Mouse (Mus musculus) layer of hippocampus, adult 9-11 months (tissue): ENCODE results near the gene Slc25a38.

ENCODE experiments used
- DNase-seq: peaks from one replicate; pipeline ENCODE4 v3.0.0; 2022

Slc25a38 gene

DNA sequence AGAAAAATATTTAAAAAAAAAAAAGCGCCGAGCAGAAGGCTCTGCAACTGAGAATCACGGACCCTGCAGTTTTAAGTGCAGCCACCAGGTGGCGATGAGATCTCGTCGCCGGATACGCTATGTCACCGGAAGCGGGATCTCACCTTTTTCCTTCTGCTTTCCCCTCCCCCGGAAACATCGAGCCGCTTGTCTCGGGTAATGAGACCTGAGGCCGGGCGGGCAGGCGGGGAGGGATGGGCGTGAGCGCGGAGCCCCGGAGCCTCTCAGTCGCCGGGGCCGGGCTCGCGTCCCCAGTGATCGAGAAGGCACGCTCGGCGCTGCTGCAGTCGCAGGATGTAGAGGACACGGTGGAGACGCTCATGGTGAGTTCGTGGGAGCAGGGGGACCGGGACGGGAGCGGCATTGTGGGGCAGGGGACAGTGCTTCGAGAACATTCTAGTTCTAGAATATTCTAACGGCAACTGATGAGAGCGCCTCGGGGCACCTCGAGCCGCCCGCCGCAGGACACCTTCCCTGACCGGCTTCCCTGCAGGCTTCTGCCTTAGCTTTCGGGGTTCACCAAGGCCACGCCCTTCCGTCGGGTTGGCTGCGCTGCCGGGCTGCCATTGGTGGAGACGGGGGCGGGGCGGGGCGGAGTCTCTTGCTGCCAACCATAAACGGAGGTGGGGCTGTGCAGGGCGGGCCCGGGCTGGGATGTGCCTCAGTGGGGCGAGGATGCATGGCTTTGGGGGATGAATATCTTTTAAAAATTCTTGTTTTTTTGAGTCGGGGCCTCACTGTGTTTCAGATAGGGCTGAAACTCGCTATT, at the start of gene Slc25a38:
TSS of gene Slc25a38 (plus strand) at position 164 of the 808 bp plus-strand sequence.
- peak; percentile 98 for DNase-seq

DNA sequence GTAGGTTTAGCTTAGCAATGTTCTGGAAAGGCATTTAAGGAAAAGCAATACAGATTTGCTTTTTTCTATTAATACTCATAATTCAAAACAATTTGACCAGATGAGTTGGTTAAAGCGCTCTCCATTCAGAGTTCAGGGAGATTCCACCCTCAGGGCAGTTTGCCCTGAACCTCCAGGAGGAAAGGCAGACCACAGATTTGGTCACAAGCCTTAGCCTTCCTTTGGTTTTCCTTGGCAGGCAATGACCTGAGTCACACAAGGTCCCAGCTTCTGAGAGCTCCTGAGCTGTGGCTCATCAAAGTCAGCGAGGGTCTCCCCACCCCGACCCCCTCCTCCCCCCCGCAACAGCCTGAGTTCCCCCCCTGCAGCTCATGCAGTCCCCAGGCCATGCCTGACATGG, 45.9 kb upstream of the Slc25a38 start:
- DNase-seq = no peak

DNA sequence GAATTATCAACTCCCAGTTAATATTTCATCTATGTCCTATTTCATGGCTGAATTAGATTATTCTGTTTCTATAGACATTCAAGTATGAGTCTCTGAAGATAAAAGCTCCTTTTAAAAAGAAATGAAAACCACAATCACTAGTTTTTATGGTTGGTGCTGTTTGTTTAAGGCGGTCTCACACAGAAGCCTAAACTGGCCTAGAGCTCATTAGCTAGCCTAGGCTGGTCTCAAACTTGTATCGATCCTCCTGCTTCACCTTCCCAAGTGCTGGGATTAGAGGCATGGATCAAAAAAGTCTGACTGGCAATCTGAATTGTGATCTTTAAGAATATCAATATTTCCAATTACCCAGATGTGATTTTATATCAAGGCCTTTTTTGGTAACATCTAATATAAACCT, 42.6 kb upstream of the Slc25a38 start:
- DNase-seq = no peak

DNA sequence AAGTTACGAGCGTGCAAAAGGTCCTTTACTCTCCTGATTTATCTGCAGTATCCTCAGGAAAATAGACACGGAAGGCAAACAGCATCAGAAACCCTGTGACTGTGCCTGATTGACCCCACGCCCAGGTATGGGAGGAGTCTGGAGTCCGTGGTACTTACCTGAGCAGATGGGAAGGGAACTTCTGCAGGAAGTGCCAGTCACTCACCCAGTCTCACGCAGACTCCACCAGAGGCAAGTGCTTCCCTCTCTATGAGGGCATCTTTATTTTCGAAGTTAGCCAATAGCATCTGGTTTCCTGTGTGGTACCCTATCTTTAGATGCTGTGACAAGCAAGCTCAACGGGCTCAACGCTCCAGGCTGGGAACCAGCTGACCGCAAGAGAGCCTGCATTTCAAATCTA, 42.1 kb upstream of the Slc25a38 start:
- DNase-seq = peak; percentile 84

DNA sequence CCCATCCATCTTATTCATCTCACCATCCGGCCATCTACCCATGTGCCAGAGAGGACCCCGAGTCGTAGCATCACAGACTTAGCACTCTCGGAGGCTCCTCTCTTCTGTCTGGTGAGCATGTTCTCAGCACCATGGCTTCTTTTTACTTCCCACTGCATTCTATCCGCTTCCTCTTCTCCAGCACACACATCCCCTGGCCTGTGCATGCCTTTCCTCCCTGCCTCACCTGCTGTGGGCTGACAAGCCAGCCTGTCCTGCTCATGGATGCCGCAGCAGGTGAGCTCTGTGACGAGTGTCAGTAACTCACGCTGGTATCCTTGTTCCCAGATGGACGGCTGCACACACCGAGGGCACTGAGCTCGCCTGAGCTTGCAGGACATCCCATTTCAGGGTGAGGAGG, 40.4 kb upstream of the Slc25a38 start, which contains the start of gene Cx3cr1:
TSS of gene Cx3cr1 (minus strand) at position 101 of the 400 bp plus-strand sequence.
- no peak for DNase-seq

DNA sequence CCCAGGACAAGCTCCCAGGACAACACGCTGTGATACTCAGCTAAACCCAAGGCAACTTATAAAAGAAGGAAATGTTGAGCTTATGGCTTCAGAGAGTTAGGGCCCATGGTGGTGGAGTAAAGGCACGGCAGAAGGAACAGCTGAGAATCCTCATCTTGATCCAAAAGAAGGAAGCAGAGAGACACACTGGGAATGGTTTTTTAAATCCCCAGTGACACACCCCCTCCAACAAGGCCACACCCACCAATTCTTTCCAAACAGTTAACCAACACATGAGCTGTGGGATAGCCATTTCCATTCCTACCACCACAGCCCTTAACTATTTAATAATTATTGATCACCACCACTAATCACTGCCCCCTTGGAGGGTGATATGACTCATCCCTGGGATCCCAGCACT, 38.9 kb upstream of the Slc25a38 start:
- no peak for DNase-seq

DNA sequence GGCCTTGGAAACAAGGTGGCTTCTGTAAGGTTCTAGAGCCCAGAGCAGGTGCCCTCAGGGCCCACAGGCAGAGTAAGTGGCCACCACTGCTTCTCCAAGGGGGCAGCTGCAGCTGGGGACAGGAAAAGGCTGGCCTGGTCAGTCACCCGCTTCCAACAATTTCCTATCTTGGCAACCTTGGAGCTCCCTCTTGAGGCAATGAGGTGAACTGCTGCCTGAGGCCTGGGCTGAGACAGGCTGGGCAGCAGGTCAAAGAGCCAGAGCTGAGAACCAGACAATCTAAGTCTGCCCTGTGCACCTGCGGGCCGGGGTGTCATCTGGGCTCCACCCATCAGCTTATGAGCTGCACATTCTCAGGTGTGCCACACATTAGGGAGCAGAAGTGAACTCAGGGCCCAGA, 37.0 kb upstream of the Slc25a38 start:
- peak; percentile 78 for DNase-seq

DNA sequence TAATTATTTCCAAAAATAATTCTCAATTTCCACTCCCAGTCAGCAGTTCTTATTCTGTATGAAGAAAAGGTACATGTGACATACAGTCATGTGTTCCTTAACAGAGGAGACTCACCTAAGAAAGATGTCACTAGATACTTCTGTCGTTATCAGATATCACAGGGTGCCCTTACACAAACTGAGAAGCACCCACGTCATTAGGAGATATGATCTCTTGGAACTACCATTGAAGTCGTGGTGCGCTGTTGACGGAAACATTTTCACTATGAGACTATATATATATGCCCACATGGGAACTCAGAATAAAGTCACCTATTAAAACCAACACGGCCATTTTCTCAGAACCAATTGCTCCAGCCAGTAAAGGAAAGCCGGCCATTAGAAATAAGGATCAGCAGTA, 35.7 kb upstream of the Slc25a38 start:
- no peak for DNase-seq

DNA sequence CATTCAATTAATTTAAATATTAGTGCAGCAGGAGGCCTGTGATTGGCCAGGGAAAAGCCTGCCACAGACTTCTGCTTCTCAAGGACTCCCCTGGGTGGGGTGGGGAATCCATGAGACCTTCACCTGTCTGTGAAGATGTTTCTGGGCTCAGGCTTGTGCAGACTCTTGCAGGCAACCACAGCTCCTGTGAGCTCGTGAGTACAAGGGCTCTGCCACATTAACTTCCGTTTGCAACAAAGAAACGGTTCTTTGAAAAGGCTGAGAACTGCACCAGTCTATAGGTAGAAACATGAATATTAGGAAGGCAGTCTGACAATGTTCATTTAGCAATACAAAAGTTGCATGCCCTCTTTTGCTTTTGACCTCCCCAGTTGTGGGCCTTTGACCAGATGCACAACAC, 31.9 kb upstream of the Slc25a38 start:
- DNase-seq = no peak

DNA sequence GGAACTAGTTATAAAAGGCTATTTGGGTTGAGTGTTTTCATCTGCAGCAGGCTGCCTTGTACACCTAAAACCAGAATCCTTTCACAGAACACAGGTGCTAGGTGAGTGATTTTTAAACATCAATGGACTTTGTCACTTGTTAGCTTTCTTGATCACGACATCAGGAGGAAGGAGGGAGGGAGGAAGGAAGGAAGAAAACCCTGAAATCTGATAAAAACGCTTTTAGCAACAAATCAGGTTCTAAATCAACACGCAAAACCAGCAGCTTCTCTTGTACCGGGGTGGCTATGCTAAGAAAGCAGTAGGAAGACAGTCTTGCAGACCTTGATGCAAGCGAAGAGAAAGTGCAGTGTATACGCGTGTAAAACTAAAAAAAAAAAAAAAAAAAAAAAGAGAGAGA, 30.3 kb upstream of the Slc25a38 start:
- DNase-seq = no peak

DNA sequence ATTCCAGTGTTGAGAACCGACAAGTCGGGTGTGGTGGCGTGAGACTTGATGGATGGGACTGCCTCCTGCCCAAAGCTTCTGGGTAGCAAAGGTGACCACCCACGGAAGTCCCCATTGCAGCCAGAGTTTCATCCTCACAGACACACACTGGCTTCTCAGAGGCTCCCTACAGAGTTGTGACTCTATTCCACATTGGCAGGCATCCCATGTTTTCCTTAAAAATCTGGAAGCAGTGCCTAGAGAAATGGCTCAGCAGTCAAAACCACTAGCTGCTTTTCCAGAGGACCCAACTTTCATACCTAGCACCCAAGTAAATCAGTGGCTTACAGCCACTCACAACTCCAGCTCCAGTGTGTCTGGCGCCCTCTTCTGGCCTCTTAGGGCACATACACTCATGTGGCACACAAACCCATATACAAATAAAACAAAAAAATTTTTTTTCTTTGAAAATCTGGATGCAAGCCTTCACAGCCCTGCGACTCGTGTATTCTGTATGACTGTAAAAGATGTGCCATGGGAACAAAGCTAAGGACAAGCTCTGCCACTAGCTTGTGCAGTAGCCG, 29.5 kb upstream of the Slc25a38 start:
- no peak for DNase-seq

DNA sequence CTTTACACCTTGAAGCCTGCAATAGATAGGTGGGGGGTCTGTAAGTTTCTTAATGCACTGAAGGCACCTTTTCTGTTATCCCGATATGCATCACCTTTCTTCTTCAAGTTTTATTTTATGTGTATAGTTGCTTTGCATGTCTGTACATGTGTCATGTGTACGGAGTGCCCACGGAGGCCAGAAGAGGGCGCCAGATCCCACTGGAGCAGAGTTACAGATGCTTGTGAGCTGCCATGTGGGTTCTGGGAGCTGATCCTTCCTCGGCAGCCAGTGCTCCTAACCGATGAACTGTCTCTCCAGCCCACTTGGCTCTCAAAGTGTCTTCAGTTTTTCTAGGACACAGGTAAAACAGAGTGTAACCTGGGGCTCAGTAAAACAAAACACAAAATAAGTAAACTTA, 28.9 kb upstream of the Slc25a38 start:
- no peak for DNase-seq

DNA sequence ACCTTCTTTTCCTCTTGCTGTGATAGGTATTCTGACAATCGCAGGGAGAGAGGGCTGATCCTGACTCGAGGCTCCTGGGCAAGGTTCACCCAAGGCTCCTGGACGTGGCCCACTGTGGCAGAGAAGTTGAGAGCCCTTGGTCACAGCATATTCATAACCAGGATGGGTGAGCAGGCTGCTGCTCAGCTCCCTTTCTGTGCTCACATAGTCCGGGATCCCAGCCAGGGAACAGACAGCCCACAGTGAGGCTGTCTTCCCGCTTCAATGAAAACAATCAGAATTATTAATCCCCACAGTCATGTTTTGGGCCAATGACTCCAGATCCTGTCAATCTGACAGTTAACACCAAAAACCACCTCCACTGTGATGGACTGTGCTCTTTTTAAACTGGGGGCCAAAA, 28.2 kb upstream of the Slc25a38 start:
- peak; percentile 82 for DNase-seq

DNA sequence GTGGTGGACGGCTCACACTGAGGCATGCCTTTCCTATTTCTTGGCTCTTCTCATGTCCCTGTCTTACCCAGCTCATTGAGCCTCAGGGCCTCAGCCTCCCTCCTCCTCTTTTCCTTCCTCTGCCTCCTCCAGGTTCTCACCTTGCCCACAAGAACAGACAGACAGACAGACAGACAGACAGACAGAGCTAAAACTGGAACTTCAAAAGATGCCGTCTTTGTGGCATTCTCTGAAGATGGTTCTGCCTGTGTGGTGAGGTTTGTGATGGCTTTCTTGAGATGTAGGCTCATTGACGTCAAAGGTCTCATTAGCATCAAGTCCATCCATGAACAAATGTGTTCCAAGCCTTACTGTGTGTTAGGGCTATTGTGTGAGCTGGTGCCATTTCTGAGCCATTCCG, 27.5 kb upstream of the Slc25a38 start:
- no peak for DNase-seq

DNA sequence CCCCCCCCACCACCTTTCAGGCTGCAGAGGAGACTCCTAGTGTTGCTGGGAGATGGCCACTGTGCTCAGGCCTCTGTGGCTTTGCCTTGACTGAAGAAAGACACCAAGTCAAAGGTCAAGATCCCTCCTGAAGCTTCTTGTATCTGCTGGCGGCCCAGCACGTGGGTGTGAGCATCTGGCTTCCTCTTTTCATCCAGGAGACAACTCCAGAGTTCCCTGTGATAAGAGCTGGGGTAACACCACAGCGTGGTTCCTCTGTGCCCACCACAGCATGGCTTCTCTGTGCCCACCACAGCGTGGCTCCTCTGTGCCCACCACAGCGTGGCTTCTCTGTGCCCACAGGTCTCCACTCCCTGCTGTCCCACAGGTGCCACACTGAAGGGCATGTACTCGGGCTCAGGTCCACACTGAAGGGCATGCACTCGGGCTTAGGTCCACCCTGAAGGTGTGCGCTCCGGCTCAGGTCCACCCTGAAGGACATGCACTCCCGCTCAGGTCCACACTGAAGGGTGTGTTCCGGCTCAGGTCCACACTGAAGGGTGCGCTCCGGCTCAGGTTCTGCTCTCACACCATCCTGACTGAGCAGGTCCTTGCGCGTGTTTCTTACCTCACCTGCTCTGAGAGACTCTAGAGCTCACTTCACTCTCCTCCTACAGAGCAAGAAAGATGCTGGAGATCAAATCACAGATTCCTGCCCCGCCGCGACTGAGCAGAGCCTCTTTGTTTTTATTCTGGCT, 26.8 kb upstream of the Slc25a38 start:
- DNase-seq = no peak

DNA sequence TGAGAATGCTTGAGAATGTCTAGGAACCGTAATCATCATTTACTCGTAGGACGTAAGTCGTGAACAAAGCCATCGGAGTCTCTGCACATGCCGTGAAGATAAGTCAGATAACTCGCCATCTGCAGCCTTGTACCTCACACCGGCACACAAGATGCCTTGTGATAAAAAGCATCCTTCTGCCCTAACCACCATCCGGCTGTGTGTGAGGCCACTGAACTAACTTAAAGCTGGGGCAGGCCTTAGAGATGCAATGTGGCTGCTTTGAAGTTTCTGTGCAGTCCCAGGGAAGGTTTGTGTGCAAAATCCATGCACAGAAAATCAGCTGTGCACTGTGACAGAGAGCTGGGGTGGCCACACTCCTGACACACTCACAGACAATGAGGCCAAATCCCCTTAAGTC, 25.8 kb upstream of the Slc25a38 start:
- DNase-seq = no peak

DNA sequence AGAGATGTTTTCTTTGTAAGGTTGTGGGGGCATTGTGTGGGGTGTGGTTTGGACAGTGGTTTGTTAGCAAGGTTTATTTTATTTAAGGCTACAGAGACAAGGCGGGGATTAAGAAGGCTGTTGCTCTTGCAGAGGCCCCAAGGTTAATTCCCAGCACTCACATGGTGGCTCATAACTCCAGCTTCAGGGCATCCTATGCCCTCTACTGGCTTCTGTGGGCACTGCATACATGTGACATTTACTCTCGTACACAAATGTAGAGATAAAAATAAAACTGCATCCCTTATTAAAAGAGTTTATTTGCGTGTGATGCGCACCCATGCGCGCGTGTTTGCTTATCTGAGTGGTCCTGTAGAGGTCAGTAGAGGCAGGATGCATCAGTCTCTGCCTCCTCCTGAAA, 21.0 kb upstream of the Slc25a38 start:
- DNase-seq = no peak

DNA sequence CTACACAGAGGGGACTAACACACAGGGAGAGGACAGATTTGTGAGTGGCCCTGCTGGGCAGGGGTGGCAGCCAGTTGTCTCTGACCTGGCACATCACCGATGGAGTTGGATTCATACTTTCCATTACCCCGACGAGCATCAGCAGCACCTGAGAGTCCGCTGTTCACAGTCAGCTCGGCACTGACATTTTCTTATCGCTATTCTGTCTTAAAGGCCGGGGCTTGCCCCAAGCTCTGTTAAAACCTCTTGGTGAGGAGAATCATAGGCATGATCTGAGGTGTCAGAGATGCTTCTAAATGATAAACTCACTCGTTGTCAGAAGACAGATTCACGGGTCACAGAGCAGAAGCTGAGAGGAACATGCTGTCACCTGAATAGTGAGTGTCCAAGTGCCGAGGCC, 19.1 kb upstream of the Slc25a38 start:
- DNase-seq = no peak

DNA sequence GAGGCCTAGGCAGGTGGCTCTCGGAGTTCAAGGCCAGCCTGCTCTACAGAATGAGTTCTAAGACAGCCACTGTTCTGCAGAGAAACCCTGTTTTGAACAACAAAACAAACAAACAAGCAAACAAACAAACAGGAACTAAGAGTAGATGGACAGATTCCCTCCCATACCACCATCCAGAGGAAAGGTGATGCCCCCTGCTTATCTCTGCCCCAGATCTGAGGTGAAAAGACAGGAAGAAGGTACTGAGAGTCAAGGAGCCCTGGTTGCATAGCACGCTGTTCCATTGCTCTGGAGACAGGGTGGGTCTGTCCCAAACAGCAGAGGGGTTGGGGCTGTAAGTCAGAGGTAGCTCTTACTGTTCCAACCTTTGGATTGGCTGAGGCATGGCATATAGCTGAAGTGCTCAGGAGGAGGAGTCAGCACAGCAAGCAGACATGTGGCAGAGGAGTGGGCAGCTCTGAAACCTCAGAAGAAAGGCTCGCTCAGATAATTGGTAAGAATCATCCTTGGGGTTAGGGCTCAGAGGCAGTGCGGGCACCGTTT, 18.4 kb upstream of the Slc25a38 start, which contains the start of gene Ccr8:
TSS of gene Ccr8 (plus strand) at position 419 of the 543 bp plus-strand sequence.
- DNase-seq = no peak

DNA sequence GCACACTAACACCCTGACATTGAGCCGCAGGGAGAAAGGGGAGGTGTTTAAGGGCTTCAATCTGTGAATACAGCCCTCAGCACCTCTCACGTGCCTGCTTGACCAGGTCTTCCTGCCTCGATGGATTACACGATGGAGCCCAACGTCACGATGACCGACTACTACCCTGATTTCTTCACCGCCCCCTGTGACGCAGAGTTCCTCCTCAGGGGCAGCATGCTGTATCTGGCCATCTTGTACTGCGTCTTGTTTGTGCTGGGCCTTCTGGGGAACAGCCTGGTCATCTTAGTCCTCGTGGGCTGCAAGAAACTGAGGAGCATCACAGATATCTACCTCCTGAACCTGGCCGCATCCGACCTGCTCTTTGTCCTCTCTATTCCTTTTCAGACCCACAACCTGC, 16.5 kb upstream of the Slc25a38 start:
- no peak for DNase-seq

DNA sequence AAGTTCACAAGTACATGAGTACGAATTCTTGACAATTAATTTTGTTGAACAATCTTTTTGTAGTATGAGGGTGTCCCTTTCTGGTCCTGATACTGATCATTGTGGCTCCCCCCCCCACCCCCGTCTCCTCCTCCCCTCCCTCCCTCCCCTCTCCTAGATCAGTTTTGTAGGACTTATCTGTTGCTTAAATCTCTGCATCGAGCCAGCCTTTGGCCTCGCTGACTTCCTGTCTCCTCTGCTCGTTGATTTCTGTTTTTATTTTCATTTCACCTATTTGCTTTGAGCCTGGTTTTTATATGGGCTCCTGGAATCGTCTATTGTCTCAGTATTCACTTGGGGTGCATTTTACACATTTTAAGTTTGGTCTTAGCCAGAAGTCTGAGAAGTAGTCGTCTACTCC, 14.3 kb upstream of the Slc25a38 start:
- DNase-seq = no peak

DNA sequence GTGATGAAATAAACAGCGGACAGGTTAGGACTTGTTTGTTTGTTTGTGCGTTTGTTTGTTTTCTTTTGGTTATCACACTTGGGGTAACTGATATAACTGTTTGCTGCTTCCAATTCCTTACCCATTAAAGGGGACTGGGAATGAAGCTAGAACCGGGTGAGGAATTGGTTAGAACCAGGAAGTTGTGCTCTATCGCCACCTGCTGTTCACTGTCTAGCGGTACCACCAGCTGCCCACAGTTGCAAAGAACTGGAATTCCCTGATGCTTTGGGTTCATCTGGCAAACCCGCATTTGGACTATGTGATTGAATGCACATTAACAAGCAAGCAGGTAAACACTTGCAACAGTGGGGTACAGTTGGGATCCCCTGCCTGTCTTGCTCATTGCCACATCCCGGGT, 11.5 kb upstream of the Slc25a38 start:
- no peak for DNase-seq

DNA sequence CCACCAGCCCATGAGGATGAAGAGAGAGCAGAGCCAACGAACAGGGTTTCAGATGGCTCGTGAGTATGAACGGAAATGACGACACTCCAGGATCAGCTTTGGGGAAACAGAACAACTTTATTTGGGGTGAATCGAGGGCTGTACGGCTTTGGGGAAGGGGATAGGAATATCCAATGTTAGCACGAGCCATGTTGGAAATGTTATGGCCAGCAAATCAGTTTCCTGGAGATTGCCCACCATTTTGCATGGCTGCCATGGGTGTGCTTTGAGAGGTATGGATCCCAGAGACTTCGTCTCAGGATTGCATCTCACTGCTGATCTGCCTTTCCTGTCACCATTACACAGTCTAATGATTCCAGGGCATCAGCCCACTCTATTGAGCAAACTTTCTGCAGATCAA, 10.9 kb upstream of the Slc25a38 start:
- DNase-seq = no peak

DNA sequence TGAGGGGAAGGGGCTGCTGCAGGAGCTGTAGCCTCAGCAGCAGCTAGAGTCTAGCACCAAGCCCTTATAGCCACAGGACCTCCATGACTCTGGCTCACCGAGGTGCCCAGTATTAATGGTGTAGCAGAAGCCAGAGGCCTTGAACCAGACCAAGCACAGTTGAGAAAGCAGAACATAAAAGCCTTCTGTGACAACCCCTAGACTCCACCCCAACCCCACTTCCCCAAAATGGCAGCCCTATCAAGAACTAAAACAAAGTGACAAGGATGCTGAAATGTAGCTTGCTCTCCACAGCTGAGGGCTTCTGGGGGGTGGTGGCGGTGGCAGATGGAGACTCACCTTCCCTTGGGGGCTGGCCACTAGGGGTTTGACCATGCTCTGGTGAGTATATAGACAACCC, 9.0 kb upstream of the Slc25a38 start:
- no peak for DNase-seq
